Mouse (Mus musculus): ENCODE data around the gene Lsm6.

GRCm38 (mm10) chr8:78844559-78844958 lies 23.6 kb upstream of the Lsm6 start:
- TF ChIP-seq CTCF (IDR thresholded peaks at IDR 0.05; ENCODE audit: borderline replicate concordance, insufficient read depth, low read depth, low read length) (no peak), POLR2A (IDR thresholded peaks at IDR 0.05; ENCODE audit: borderline replicate concordance, insufficient read depth, low read length) (no peak)
